ENCODE assay signal across 8 mouse cellular contexts in genomic region chr8:122523652-122524360, GRCm38 (mm10). TPM values are rescaled to one million over a fixed set of nuclear protein-coding genes. Genes with fewer than 3 reads are reported as not detected.
DNase-seq lines count a peak whose midpoint lies in the region; ATAC-seq and TF ChIP-seq lines count a peak whose summit lies in the region.

No protein-coding gene starts in this region.

- H3K9ac ChIP-seq in heart, embryonic 14.5 days (ENCODE audit: low read length): peak overlapping the region; percentile 66
- H3K9ac ChIP-seq in midbrain, embryonic 15.5 days: no peak overlapping the region

- no peak for TF ChIP-seq CTCF in layer of hippocampus, adult 2 months (conservative IDR thresholded peaks at IDR 0.05)

- no peaks in the 10 kb centered on the region for H3K27me3 ChIP-seq in heart, embryonic 14.5 days (ENCODE audit: control insufficient read depth, insufficient read depth, low read length)
- H3K27me3 ChIP-seq in midbrain, embryonic 15.5 days (replicated peaks): no peaks in the 10 kb centered on the region

- peak overlapping the region; percentile 13; the same call in 1 of the 2 replicates for H3K4me3 ChIP-seq in layer of hippocampus, adult 2 months
- H3K4me3 ChIP-seq in heart, embryonic 14.5 days (ENCODE audit: control insufficient read depth in 1 of 2, insufficient read depth in 1 of 2, low read depth in 1 of 2, low read length in 2 of 2): no peak overlapping the region
- H3K4me3 ChIP-seq in midbrain, embryonic 15.5 days: no peak overlapping the region

- H3K4me1 ChIP-seq in heart, embryonic 14.5 days (ENCODE audit: control insufficient read depth in 2 of 2, insufficient read depth in 2 of 2, low read length in 2 of 2): peaks cover 56 to 71% of the 10 kb centered on the region in 2 experiments
- H3K4me1 ChIP-seq in midbrain, embryonic 15.5 days: peaks cover 18% of the 10 kb centered on the region

- 15% methylated on average over 23 of the region's 23 CpGs for WGBS in heart, embryonic 14.5 days
- WGBS in midbrain, embryonic 15.5 days: 8% methylated on average over 23 of the region's 23 CpGs

- peak overlapping the region; percentile 54 for H3K4me2 ChIP-seq in heart, embryonic 14.5 days (ENCODE audit: low read length)
- peak overlapping the region; percentile 26 for H3K4me2 ChIP-seq in midbrain, embryonic 15.5 days

- H3K36me3 ChIP-seq in heart, embryonic 14.5 days (ENCODE audit: control insufficient read depth, insufficient read depth, low read length): no peaks in the 10 kb centered on the region
- no peaks in the 10 kb centered on the region for H3K36me3 ChIP-seq in midbrain, embryonic 15.5 days (replicated peaks)

- ATAC-seq in heart, embryonic 14.5 days (ENCODE audit: insufficient number of reproducible peaks, insufficient read depth, low FRiP score, low read depth): no peak
- no peak for ATAC-seq in midbrain, embryonic 15.5 days (replicated peaks)
- no peak for ATAC-seq in granulocyte monocyte progenitor cell, adult 5-6 weeks (replicated peaks; ENCODE audit: poor library complexity, severe bottlenecking)

- peak overlapping the region; percentile 63 for H3K27ac ChIP-seq in layer of hippocampus, adult 2 months
- H3K27ac ChIP-seq in heart, embryonic 14.5 days (replicated peaks in 1 of 2; ENCODE audit: control insufficient read depth in 1 of 2, insufficient read depth in 1 of 2, low read depth in 2 of 2, low read length in 2 of 2): peak overlapping the region; percentile 80 to 83
- H3K27ac ChIP-seq in midbrain, embryonic 15.5 days: peak overlapping the region; percentile 19; the same call in 1 of the 2 replicates

- no peaks in the 10 kb centered on the region for H3K9me3 ChIP-seq in heart, embryonic 14.5 days (ENCODE audit: control insufficient read depth, low read length)
- H3K9me3 ChIP-seq in midbrain, embryonic 15.5 days: no peaks in the 10 kb centered on the region

- DNase-seq in layer of hippocampus, adult 2 months (ENCODE audit: low spot score in 2 of 2): peak in 1 of 2 experiments; percentile 13
- DNase-seq in layer of hippocampus, adult 9-10 months (ENCODE audit: low spot score): no peak
- DNase-seq in cerebellum, adult 8-10 months: peak; percentile 32
- DNase-seq in kidney, postnatal 25 days: peak; percentile 76 to 87
- no peak for DNase-seq in T-cell, adult 2 months (ENCODE audit: low spot score)

RNA-seq across cellular contexts. Expression of gene Piezo1, which starts 27.3 kb away (rescaled TPM):
- total RNA-seq in layer of hippocampus, adult 2 months (2021): 1 to 10 TPM; 3.1 to 5.5 TPM
- 14.9 and 16.3 TPM in 2 replicates for polyA plus RNA-seq in heart, embryonic 14.5 days (2014; fragmentation: Nextera tagmentation; extraction: Ambion mirVana)
- 2.7 and 3.3 TPM in 2 replicates for polyA plus RNA-seq in midbrain, embryonic 15.5 days (2015; fragmentation: Nextera tagmentation; extraction: Ambion mirVana)
- total RNA-seq in granulocyte monocyte progenitor cell, adult 5-6 weeks (2014; fragmentation: Nextera tagmentation): 19.4 and 67.1 TPM in 2 replicates
- 15.8 and 22.4 TPM in 2 replicates for total RNA-seq in granulocyte monocyte progenitor cell, adult 5-6 weeks (2017)

RNA-seq across cellular contexts. Expression of gene Cdt1, which starts 44.0 kb away (rescaled TPM):
- total RNA-seq in layer of hippocampus, adult 2 months (2021): 1 to 10 TPM; 1.3 to 1.6 TPM
- 23.2 and 27.6 TPM in 2 replicates for polyA plus RNA-seq in heart, embryonic 14.5 days (2014; fragmentation: Nextera tagmentation; extraction: Ambion mirVana)
- 7.0 and 8.2 TPM in 2 replicates for polyA plus RNA-seq in midbrain, embryonic 15.5 days (2015; fragmentation: Nextera tagmentation; extraction: Ambion mirVana)
- 76.0 and 153 TPM in 2 replicates for total RNA-seq in granulocyte monocyte progenitor cell, adult 5-6 weeks (2014; fragmentation: Nextera tagmentation)
- total RNA-seq in granulocyte monocyte progenitor cell, adult 5-6 weeks (2017): 38.6 and 38.8 TPM in 2 replicates

RNA-seq across cellular contexts. Expression of gene Ctu2, which starts 47.9 kb away (rescaled TPM):
- 10 to 100 TPM; 22.8 to 23.7 TPM for total RNA-seq in layer of hippocampus, adult 2 months (2021)
- polyA plus RNA-seq in heart, embryonic 14.5 days (2014; fragmentation: Nextera tagmentation; extraction: Ambion mirVana): 24.9 and 33.0 TPM in 2 replicates
- polyA plus RNA-seq in midbrain, embryonic 15.5 days (2015; fragmentation: Nextera tagmentation; extraction: Ambion mirVana): 80.0 and 80.4 TPM in 2 replicates
- 11.9 and 33.1 TPM in 2 replicates for total RNA-seq in granulocyte monocyte progenitor cell, adult 5-6 weeks (2014; fragmentation: Nextera tagmentation)
- total RNA-seq in granulocyte monocyte progenitor cell, adult 5-6 weeks (2017): 9.3 and 14.0 TPM in 2 replicates

RNA-seq across cellular contexts. Expression of gene Rnf166, which starts 47.9 kb away (rescaled TPM):
- total RNA-seq in layer of hippocampus, adult 2 months (2021): 10 to 100 TPM; 32.7 to 39.5 TPM
- 39.8 and 40.8 TPM in 2 replicates for polyA plus RNA-seq in heart, embryonic 14.5 days (2014; fragmentation: Nextera tagmentation; extraction: Ambion mirVana)
- polyA plus RNA-seq in midbrain, embryonic 15.5 days (2015; fragmentation: Nextera tagmentation; extraction: Ambion mirVana): 34.3 and 41.5 TPM in 2 replicates
- total RNA-seq in granulocyte monocyte progenitor cell, adult 5-6 weeks (2014; fragmentation: Nextera tagmentation): 40.5 and 41.2 TPM in 2 replicates
- 29.8 and 43.2 TPM in 2 replicates for total RNA-seq in granulocyte monocyte progenitor cell, adult 5-6 weeks (2017)

RNA-seq across cellular contexts. Expression of gene Aprt, which starts 52.9 kb away (rescaled TPM):
- 10 to 100 TPM; 60.7 to 62.3 TPM for total RNA-seq in layer of hippocampus, adult 2 months (2021)
- 240 and 243 TPM in 2 replicates for polyA plus RNA-seq in heart, embryonic 14.5 days (2014; fragmentation: Nextera tagmentation; extraction: Ambion mirVana)
- 166 and 173 TPM in 2 replicates for polyA plus RNA-seq in midbrain, embryonic 15.5 days (2015; fragmentation: Nextera tagmentation; extraction: Ambion mirVana)
- total RNA-seq in granulocyte monocyte progenitor cell, adult 5-6 weeks (2014; fragmentation: Nextera tagmentation): 276 and 290 TPM in 2 replicates
- 139 and 228 TPM in 2 replicates for total RNA-seq in granulocyte monocyte progenitor cell, adult 5-6 weeks (2017)

Comparison
In these comparisons a context has a peak if more than half of its experiments do, and no peak if none do; other contexts are left out.
1. DNase-seq: peak in cerebellum, adult 8-10 months (single experiment) and kidney, postnatal 25 days (2 of 2); none in layer of hippocampus, adult 9-10 months (single experiment) and T-cell, adult 2 months (single experiment).
2. H3K27ac ChIP-seq: peak in every context shown above with its lines; median percentile 82 in heart, embryonic 14.5 days; 63 in layer of hippocampus, adult 2 months; 19 in midbrain, embryonic 15.5 days.
3. RNA of gene Cdt1, which starts 44.0 kb away (total RNA-seq): 38.6 to 153 TPM in granulocyte monocyte progenitor cell, adult 5-6 weeks; 1.3 to 1.6 TPM in layer of hippocampus, adult 2 months; every median in the first group is over 10 times any median in the second.